Mouse (Mus musculus) myocyte (in vitro differentiated cells): ENCODE results near the gene Tmem248.

ENCODE experiments used
- CEBPB ChIP-seq: IDR thresholded peaks from 2 replicates; pipeline ENCODE4 v1.6.1; 2011; ENCODE audit warnings: mild to moderate bottlenecking, moderate library complexity; ENCODE audit not compliant: poor library complexity, insufficient read depth, severe bottlenecking
- MAX ChIP-seq: IDR thresholded peaks from one replicate; pipeline ENCODE4 v1.6.1; 2011; ENCODE audit warnings: low read depth, mild to moderate bottlenecking, control low read depth
- POLR2A ChIP-seq: IDR thresholded peaks from one replicate; pipeline ENCODE4 v1.6.1; 2011; ENCODE audit warnings: low read depth, mild to moderate bottlenecking, control low read depth, moderate library complexity; ENCODE audit not compliant: insufficient read length
- POLR2AphosphoS2 ChIP-seq: IDR thresholded peaks from one replicate; pipeline ENCODE4 v1.6.1; 2011; ENCODE audit warnings: low read depth, control low read depth; ENCODE audit not compliant: insufficient read length
- USF1 ChIP-seq: IDR thresholded peaks from one replicate; pipeline ENCODE4 v1.6.1; 2011; ENCODE audit warnings: low read depth, mild to moderate bottlenecking, control low read depth, moderate library complexity

DNA sequence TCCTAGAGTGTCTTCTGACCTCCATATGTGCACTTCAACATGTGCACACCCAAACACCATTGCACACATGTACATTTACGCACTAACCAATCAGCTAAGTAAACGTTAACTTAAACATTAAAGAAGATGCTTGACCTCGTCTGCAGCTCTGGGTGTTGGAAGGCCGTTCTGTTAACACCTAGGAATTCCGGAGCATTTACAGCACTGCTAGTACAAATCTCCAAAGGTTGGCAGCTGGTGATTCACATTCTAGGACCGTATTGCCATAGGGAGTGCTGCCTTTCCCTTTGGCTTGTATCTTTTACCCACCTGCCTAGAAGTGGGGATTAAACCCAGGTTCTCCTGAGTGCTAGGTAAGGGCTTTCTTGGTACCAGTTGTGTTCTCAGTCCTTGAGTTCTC lies 25.0 kb upstream of the Tmem248 start:
- TF ChIP-seq POLR2A (no peak), USF1 (no peak), MAX (no peak), CEBPB (no peak), POLR2AphosphoS2 (no peak)
